Mouse (Mus musculus) liver, embryonic 14 days (tissue): ENCODE data around the gene Tarbp1. TPM values are rescaled to one million over a fixed set of nuclear protein-coding genes. Genes with fewer than 3 reads are reported as not detected.

ENCODE experiments used
- polyA plus RNA-seq: library from polyadenylated mRNA; depleted of rRNA; stranded (reverse); fragments of >200 nt; gene quantifications from 2 replicates; pipeline ENCODE4 v1.2.3, GENCODE M21; 2012; rRNA removed

The Tarbp1 gene
- 2.2 and 2.7 TPM in 2 replicates for polyA plus RNA-seq

DNA sequence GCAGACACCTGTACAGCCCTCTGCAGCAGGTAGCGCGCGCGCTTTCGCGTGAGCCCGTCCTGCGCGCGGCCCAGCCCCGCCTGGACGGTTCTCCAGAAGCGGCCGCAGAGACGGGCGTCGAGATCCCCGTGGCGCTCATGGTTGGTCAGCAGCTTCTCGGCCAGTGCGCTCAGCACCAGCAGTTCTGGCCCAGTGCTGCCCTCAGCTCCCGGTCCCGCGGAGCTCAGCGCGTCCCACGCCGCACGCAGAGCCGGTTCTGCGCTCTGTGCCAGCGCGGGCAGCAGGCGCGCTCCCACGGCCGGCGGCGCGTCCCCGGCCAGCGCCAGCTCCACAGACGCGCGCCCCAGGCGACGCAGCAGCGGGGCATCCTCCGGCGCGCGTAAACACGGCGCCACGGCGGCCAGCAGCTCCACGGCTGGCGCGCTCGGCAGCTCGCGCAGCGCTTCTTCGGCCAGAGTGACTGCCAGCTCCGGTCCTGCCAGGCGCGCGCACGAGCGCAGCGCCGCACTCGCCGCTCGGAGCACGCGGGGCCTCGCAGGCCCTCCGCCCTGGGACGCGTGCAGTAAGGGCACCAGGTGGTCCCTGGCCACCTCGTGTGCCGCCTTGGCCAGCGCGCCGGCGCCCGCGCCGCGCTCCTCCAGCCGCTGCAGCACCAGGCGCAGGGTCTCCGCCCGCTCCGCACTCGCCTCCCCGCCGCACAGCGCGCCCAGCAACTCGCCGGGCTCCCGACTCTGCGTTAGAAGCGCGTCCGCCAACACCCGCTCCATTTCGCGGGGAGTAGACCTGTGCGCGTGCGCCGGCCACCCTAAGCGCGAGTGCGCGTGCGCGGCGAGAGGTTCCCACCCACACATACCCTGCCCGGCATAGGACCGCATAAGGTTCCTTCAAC, at the start of gene Tarbp1:
Gene Tarbp1, minus strand, starts transcription at position 767 of the 889 bp plus-strand sequence.

DNA sequence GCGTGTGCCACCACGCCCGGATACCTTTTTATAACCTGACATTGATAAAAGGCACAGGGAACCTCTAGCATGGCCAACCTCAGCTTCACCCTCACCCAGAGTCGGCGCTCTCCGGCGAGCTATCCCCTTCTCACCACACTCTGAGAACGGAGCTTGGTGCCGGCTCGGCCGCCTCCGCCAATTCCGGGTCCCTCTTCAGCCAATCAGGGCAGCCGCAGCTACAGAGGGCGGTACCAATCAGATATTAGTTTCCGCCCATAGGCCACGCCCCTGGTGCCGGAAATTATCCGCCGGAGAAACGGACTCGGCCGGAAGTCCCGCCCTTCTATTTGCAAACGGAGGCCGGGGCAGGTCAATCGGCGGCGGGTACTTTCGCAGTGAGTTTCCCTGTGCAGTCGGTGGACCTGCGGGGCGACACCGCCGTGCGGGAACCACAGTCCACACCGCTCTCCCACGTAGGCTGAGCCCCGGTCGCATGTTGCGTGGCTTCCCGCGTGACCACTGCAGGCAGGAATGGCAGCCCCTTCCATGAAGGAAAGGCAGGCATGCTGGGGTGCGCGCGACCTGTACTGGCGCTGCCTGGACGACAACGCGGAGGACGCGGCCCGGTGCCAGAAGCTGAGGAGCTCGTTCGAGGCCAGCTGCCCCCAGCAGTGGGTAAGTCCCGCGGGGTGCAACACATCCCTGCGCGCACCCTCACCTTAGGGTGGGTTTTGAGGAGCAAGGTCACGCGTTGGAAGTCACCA, 52.5 kb downstream of the Tarbp1 start, which contains the start of gene Coa6:
Gene Coa6, plus strand, starts transcription at position 342 of the 746 bp plus-strand sequence.

Other genes with a start within 250 kb of the Tarbp1 start
- not detected in 2 replicates for gene Slc35f3, start 176.5 kb downstream of the Tarbp1 start, polyA plus RNA-seq
- 24.4 and 25.1 TPM in 2 replicates for gene Coa6, start 52.5 kb downstream of the Tarbp1 start, polyA plus RNA-seq
- 9.8 and 11.3 TPM in 2 replicates for gene Irf2bp2, start 118.9 kb upstream of the Tarbp1 start, polyA plus RNA-seq